Mouse (Mus musculus): Measurements from ENCODE around the gene Eif3b. TPM values are rescaled to one million over a fixed set of nuclear protein-coding genes. Genes with fewer than 3 reads are reported as not detected.
A peak's percentile ranks its signal among the peaks of the same experiment; 100 is the strongest.
"Not testable (repeated sequence)": the region's sequence is repeated elsewhere in the genome, so short reads cannot be mapped to it uniquely, and the experiment has no call there.

Eif3b gene
- polyA plus RNA-seq, 2 experiments from 2014 or later = 17.8 to 25.9 TPM

GRCm38 (mm10) chr5:140396166-140396940, 22.8 kb upstream of the Eif3b start:
- ATAC-seq = no peak

GRCm38 (mm10) chr5:140402640-140403270, 16.4 kb upstream of the Eif3b start:
- ATAC-seq = no peak

DNA sequence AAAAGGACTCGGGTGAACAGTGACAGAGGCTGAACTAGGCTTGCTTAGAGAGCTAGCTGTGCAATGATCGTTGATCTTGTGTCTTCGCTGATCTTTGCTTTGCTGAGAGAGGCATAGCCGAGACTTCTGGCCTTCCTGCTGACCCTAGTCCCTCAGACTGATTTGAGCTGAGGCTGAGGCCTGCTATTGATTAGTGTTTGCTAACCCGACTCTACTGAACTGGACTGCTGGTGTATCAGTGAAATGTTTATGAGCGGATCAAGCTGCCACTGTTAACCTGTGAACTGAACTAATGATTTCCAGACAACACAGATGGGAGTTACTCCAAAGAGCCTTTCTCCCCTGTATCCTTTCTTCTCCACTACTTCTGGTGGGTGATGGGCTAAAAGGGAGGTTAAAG, 14.0 kb upstream of the Eif3b start:
- ATAC-seq = no peak

DNA sequence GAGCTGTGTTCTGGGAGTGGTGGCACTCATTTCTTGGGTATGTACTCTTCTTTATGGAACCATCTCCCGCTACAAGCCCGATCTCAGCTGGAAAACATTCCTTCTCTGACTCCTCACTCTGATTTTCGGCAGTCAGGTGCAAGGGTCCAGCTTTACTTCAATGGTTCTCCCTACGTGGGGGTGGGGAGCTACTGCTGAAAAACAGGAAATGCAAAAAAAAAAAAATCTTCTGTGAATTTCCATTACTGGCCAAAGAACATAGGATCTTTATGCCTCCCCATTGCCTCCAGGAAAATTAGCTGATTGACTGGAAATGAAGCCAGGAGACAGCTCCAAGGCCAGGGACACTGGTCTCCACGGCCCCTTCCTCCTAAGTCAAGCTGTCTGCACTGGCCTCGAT, 12.5 kb upstream of the Eif3b start:
- no peak for ATAC-seq

DNA sequence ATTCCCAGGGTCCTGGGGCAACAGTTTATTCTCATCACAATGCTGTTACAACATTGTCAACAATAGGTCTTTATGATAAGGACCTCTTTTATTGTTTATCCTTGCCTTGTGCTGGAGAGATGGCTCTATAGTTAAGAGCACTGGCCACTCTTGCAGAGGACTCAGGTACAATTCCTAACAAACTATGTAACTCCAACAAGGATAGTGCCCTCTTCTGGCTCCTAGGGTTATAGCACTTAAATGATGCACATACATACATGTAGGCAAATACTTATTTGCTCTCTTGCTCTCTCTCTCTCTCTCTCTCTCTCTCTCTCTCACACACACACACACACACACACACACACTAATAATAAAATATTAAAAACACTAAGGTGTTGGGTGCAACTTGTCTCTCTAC, 10.3 kb upstream of the Eif3b start:
- no peak for ATAC-seq

GRCm38 (mm10) chr5:140411339-140411738, 7.8 kb upstream of the Eif3b start:
- no peak for ATAC-seq

DNA sequence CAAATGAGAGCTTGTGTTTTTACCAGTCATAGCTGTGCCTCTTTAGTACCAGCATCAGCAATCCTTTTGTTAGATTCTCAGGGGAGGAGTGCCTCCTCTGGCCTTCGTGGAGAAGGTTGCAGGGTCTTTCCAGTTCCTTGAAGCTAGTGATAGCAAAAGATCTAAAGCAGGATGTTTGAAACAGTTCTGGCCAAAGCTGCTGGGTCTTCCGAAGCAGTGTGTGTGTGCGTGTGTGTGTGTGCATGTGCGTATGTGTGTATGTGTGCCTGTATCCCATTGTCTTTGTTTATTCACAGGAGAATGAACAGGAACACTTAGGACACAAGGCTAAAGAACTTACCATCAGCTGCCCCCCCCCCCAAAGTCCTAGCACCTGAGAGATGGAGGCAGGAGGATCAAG, 4.5 kb upstream of the Eif3b start:
- no peak for ATAC-seq

DNA sequence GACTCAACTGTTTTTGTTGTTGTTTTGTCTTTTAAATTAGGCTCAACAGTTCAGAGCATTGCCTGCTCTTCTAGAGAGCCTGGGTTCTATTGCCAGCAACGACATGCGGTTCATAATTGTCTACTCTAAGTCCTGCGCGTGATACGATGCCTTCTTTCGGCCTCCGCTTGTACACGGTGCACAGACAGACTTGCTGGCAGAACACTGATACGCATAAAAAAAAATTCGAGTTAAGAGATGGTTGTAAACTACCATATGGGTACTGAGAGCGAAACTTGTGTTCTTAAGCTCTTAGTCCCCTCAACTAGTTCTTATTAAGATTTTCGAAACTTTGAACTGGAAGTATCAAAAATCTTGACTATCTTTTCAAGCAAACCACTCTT, 1.0 kb upstream of the Eif3b start:
- peak; percentile 5 for ATAC-seq

- ATAC-seq = no peak
These were observed 433 bp downstream of the Eif3b start for GRCm38 (mm10) chr5:140419442-140420080.

DNA sequence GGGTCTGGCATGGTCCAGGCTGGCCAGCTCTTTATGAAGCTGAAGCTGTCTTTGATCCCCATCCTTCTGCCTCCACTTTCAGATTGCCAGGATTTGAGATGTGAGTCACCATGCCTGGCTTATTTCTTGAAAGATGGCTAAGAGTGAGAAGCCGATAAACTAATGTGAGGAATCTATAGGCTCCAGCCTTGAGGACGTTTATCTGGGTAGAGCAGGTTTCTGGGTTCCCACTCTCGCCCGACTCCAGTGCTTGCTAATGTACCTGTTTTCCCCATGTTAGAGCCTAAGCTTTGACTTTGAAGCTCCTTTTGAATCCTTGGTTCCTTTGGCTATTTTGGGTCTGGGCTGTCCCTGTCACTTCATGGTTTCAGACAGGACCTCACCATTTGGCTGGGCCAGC, 1.5 kb downstream of the Eif3b start:
- no peak for ATAC-seq

- no peak for ATAC-seq
These were observed 6.1 kb downstream of the Eif3b start for GRCm38 (mm10) chr5:140425016-140425783.

GRCm38 (mm10) chr5:140439117-140439516, 20.0 kb downstream of the Eif3b start:
- not testable (repeated sequence) for ATAC-seq

DNA sequence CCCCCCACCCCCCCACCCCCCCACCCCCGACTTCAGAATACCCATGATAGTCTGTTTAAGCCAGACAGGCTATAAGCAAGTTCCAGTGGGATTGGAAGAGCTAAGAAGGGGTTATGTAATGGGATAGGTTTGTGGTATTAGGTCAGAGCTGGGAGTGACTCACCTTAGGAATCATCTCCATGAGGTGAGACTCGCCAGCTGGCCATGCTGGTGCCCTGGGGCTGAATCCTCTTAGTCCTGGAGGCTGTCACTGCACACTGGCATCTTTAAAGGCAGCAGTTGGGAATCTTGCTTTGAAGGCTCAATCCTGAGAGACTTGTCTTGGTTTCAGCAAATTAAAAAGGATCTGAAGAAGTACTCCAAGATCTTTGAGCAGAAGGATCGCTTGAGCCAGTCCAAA, 22.3 kb downstream of the Eif3b start:
- no peak for ATAC-seq

DNA sequence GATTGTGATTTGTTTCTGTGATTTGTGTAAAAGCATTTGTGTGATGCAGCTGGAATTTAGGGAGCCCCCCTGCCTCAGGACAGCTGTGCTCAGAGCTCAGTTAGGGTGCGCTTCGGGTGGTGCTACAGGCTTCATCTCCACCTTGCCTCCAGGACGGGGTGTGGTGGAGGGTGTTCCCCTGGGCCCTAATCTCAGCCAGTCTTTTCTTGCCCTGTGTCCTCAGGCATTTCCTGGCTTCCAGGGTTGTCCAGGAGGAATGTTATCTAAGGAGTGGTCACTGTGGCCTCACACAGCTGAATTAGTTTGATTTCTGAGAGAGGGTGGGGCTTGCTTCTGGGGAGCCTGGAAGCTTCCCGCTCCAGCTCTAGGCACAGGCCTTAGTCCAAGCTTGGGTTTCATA, 24.9 kb downstream of the Eif3b start:
- ATAC-seq = no peak

DNA sequence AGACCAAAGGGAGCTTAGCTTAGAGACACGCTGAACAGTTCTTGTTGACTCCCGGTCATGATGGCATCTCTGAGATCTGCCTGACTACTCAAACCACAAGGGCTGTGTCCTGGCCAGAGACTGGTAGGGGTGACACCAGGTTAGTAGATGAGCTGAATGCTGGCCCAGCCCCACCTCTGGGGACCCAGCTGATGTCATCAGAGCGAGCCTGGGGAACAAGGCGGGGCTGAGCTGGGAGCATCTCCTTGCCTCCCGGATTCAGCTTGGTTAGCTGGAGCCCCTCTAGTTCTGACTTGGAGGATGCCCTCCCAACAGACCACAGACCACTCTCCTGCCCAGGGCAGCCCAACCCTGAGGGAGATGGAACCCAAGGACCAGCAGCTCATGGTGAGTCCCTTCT, 26.2 kb downstream of the Eif3b start, which contains the start of gene Gm4869:
Gene Gm4869 (plus strand): TSS at position 301 of the 400 bp plus-strand sequence.
- ATAC-seq = no peak

GRCm38 (mm10) chr5:140446054-140446453, 26.9 kb downstream of the Eif3b start:
- ATAC-seq = no peak

GRCm38 (mm10) chr5:140454488-140454887, 35.4 kb downstream of the Eif3b start:
- ATAC-seq = no peak

GRCm38 (mm10) chr5:140455466-140455865, 36.3 kb downstream of the Eif3b start:
- no peak for ATAC-seq

GRCm38 (mm10) chr5:140461476-140461875, 42.3 kb downstream of the Eif3b start:
- ATAC-seq = no peak

DNA sequence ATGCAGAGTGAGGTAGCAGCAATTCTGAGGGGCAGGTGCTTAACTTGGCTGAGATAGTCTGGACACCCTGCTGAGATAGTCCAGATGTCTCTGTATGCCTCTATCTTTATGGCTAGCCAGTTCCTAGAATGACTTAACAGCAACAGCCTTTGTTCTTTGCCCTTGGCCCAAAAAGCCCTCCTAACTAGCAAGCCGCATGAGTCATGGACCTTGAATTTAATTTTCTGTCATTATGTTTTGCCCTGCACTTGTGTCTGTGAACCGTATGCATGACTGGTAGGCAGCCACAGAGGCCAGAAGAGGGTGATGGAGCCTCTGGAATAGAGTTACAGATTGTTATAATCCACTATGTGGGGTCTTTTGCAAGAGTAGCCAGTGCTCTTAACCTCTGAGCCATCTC, 44.0 kb downstream of the Eif3b start:
- not testable (repeated sequence) for ATAC-seq

DNA sequence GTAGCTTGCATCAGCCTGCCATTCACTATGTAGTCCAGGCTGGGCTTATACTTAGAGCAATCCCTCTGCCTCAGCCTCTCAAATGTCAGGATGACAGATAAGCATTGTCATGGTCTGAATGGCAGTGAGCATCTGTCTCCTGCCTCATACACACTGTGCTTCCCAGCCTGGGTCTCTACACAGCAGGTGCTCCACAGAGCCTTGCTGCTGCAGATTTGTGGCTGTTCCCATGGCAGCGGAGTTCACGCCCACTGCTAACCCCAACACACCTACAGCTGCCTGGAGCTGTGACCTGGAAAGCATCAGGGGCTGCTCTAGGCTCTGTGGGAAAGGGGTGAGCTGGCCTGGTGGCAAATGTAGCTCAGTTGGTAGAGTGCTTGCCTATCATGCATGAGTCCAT, 45.8 kb downstream of the Eif3b start:
- ATAC-seq = no peak

- ATAC-seq = no peak
These were observed 53.2 kb downstream of the Eif3b start for GRCm38 (mm10) chr5:140472336-140472735.

GRCm38 (mm10) chr5:140481458-140481857, 62.3 kb downstream of the Eif3b start:
- no peak for ATAC-seq
